Mouse (Mus musculus) MEL (cell line): ENCODE measurements around the gene Dhcr24. TPM values are rescaled to one million over a fixed set of nuclear protein-coding genes. Genes with fewer than 3 reads are reported as not detected.

Source experiments
- DNase-seq: peaks from one replicate; pipeline ENCODE4 v3.0.0; 2011; ENCODE audit warnings: low read depth, low spot score
- H3K27ac ChIP-seq: 2 replicates; pipeline ENCODE4 v1.5.1; 2012; ENCODE audit warnings: low read depth, mild to moderate bottlenecking, control low read depth, low read length, moderate library complexity; ENCODE audit not compliant: control insufficient read depth
- H3K27me3 ChIP-seq, 2 experiments: fragments of 150-350 bp in 1 of 2; sonication (generic) in 1 of 2; 2 replicates each; pipeline ENCODE4 v1.6.1; 2012; ENCODE audit warnings: low read length in 2 of 2, mild to moderate bottlenecking in 2 of 2, improper control_type of control experiment in 1 of 2, moderate library complexity in 1 of 2; ENCODE audit not compliant: insufficient read depth in 2 of 2, control insufficient read depth in 1 of 2
- H3K36me3 ChIP-seq, 2 experiments: 2 replicates each; pipeline ENCODE4 v1.6.1; 2012 to 2014; ENCODE audit warnings: low read length in 2 of 2, improper control_type of control experiment in 1 of 2, inconsistent platforms in 1 of 2, mild to moderate bottlenecking in 1 of 2; ENCODE audit not compliant: insufficient read depth in 2 of 2, control insufficient read depth in 1 of 2
- H3K4me1 ChIP-seq, 2 experiments: fragments of 150-350 bp in 1 of 2; sonication (generic) in 1 of 2; 2 replicates each; pipeline ENCODE4 v1.6.1; 2012; ENCODE audit warnings: low read length in 2 of 2, improper control_type of control experiment in 1 of 2, mild to moderate bottlenecking in 1 of 2; ENCODE audit not compliant: insufficient read depth in 2 of 2, control insufficient read depth in 1 of 2
- H3K4me3 ChIP-seq, 2 experiments: fragments of 150-350 bp in 1 of 2; sonication (generic) in 1 of 2; 2 replicates each; pipeline ENCODE4 v1.5.1; 2012; ENCODE audit warnings: low read depth in 2 of 2, low read length in 2 of 2, mild to moderate bottlenecking in 2 of 2, moderate library complexity in 2 of 2, control low read depth in 1 of 2, improper control_type of control experiment in 1 of 2; ENCODE audit not compliant: control insufficient read depth in 1 of 2, insufficient read depth in 1 of 2
- H3K79me2 ChIP-seq: 2 replicates; pipeline ENCODE4 v1.6.1; 2012; ENCODE audit warnings: mild to moderate bottlenecking, low read length, moderate library complexity; ENCODE audit not compliant: control insufficient read depth, poor library complexity, insufficient read depth
- H3K9ac ChIP-seq: 2 replicates; pipeline ENCODE4 v1.6.1; 2012; ENCODE audit warnings: low read depth, mild to moderate bottlenecking, control low read depth, low read length, moderate library complexity; ENCODE audit not compliant: control insufficient read depth, poor library complexity, severe bottlenecking
- H3K9me3 ChIP-seq: fragments of 150-350 bp; sonication (generic); replicated peaks from 2 replicates; pipeline ENCODE4 v1.6.1; 2012; ENCODE audit warnings: mild to moderate bottlenecking, low read length, improper control_type of control experiment, moderate library complexity; ENCODE audit not compliant: insufficient read depth
- BHLHE40 ChIP-seq: IDR thresholded peaks from 2 replicates; pipeline ENCODE4 v1.6.1; 2012; ENCODE audit warnings: low read depth, mild to moderate bottlenecking, inconsistent platforms, low read length, improper control_type of control experiment, borderline replicate concordance
- CTCF ChIP-seq, 3 experiments: IDR thresholded peaks in 2 of 3; conservative IDR thresholded peaks in 1 of 3; 2 replicates each; pipeline ENCODE4 v1.5.1; 2011 to 2012; ENCODE audit warnings: low read length in 3 of 3, low read depth in 2 of 3, mild to moderate bottlenecking in 2 of 3, improper control_type of control experiment in 1 of 3, inconsistent platforms in 1 of 3, mixed read lengths in 1 of 3, moderate library complexity in 1 of 3; ENCODE audit not compliant: control insufficient read depth in 1 of 3, insufficient read depth in 1 of 3, poor library complexity in 1 of 3, severe bottlenecking in 1 of 3
- E2F4 ChIP-seq: IDR thresholded peaks from 2 replicates; pipeline ENCODE4 v1.6.1; 2011; ENCODE audit warnings: low read depth, low read length, improper control_type of control experiment, borderline replicate concordance
- ELF1 ChIP-seq: IDR thresholded peaks from 2 replicates; pipeline ENCODE4 v1.6.1; 2014; ENCODE audit warnings: low read depth, mild to moderate bottlenecking, inconsistent platforms, low read length, improper control_type of control experiment, moderate library complexity
- EP300 ChIP-seq, 2 experiments: IDR thresholded peaks; 2 replicates each; pipeline ENCODE4 v1.6.1; 2011; ENCODE audit warnings: improper control_type of control experiment in 2 of 2, low read length in 2 of 2, low read depth in 1 of 2, mild to moderate bottlenecking in 1 of 2
- ETS1 ChIP-seq: IDR thresholded peaks from 2 replicates; pipeline ENCODE4 v1.6.1; 2012; ENCODE audit warnings: low read depth, mild to moderate bottlenecking, inconsistent platforms, low read length, improper control_type of control experiment, moderate library complexity
- GABPA ChIP-seq: IDR thresholded peaks from 2 replicates; pipeline ENCODE4 v1.6.1; 2012; ENCODE audit warnings: low read depth, mild to moderate bottlenecking, inconsistent platforms, low read length, improper control_type of control experiment, moderate library complexity
- GATA1 ChIP-seq: IDR thresholded peaks from 2 replicates; pipeline ENCODE4 v1.6.1; 2011; ENCODE audit warnings: low read depth, low read length, improper control_type of control experiment
- HCFC1 ChIP-seq: IDR thresholded peaks from 2 replicates; pipeline ENCODE4 v1.6.1; 2012; ENCODE audit warnings: low read depth, mild to moderate bottlenecking, inconsistent platforms, low read length, improper control_type of control experiment, moderate library complexity
- JUND ChIP-seq: IDR thresholded peaks from 2 replicates; pipeline ENCODE4 v1.6.1; 2011; ENCODE audit warnings: low read depth, mild to moderate bottlenecking, improper control_type of control experiment, low read length
- KAT2A ChIP-seq: conservative IDR thresholded peaks from 2 replicates; pipeline ENCODE4 v1.6.1; 2012; ENCODE audit warnings: low read depth, low read length, improper control_type of control experiment, inconsistent platforms
- MAFK ChIP-seq: IDR thresholded peaks from 2 replicates; pipeline ENCODE4 v1.6.1; 2011; ENCODE audit warnings: low read depth, mild to moderate bottlenecking, low read length, improper control_type of control experiment, borderline replicate concordance
- MAX ChIP-seq: IDR thresholded peaks from 2 replicates; pipeline ENCODE4 v1.6.1; 2011; ENCODE audit warnings: low read length, improper control_type of control experiment
- MAZ ChIP-seq: IDR thresholded peaks from 2 replicates; pipeline ENCODE4 v1.6.1; 2012; ENCODE audit warnings: low read depth, mild to moderate bottlenecking, inconsistent platforms, low read length, improper control_type of control experiment
- MEF2A ChIP-seq: IDR thresholded peaks from 2 replicates; pipeline ENCODE4 v1.6.1; 2014; ENCODE audit warnings: low read depth, mild to moderate bottlenecking, inconsistent platforms, low read length, improper control_type of control experiment; ENCODE audit not compliant: poor library complexity, insufficient replicate concordance, severe bottlenecking; ENCODE audit errors: extremely low read depth
- MXI1 ChIP-seq: IDR thresholded peaks from 2 replicates; pipeline ENCODE4 v1.6.1; 2011; ENCODE audit warnings: mild to moderate bottlenecking, low read depth, low read length, improper control_type of control experiment
- MYB ChIP-seq: IDR thresholded peaks from 2 replicates; pipeline ENCODE4 v1.6.1; 2011; ENCODE audit warnings: mild to moderate bottlenecking, low read depth, low read length, improper control_type of control experiment
- MYC ChIP-seq: IDR thresholded peaks from 2 replicates; pipeline ENCODE4 v1.6.1; 2011; ENCODE audit warnings: low read depth, mild to moderate bottlenecking, low read length, improper control_type of control experiment, moderate library complexity
- NELFE ChIP-seq: IDR thresholded peaks from 2 replicates; pipeline ENCODE4 v1.6.1; 2011; ENCODE audit warnings: low read depth, low read length, improper control_type of control experiment
- NRF1 ChIP-seq: IDR thresholded peaks from 2 replicates; pipeline ENCODE4 v1.6.1; 2014; ENCODE audit warnings: low read depth, mild to moderate bottlenecking, inconsistent platforms, low read length, improper control_type of control experiment, moderate library complexity; ENCODE audit not compliant: poor library complexity, insufficient read depth, severe bottlenecking
- POLR2A ChIP-seq, 2 experiments: IDR thresholded peaks; 2 replicates each; pipeline ENCODE4 v1.6.1; 2011 to 2012; ENCODE audit warnings: low read length in 2 of 2, mild to moderate bottlenecking in 2 of 2, control low read depth in 1 of 2, improper control_type of control experiment in 1 of 2, low read depth in 1 of 2, moderate library complexity in 1 of 2; ENCODE audit not compliant: control insufficient read depth in 1 of 2, insufficient read depth in 1 of 2, poor library complexity in 1 of 2
- POLR2AphosphoS2 ChIP-seq: IDR thresholded peaks from 2 replicates; pipeline ENCODE4 v1.6.1; 2011; ENCODE audit warnings: low read length, improper control_type of control experiment
- POLR2AphosphoS5 ChIP-seq: IDR thresholded peaks from 2 replicates; pipeline ENCODE4 v1.6.1; 2012; ENCODE audit warnings: low read depth, borderline replicate concordance, mild to moderate bottlenecking, inconsistent platforms, low read length, moderate library complexity, mixed read lengths
- RAD21 ChIP-seq: IDR thresholded peaks from 2 replicates; pipeline ENCODE4 v1.6.1; 2011; ENCODE audit warnings: mild to moderate bottlenecking, low read depth, low read length, improper control_type of control experiment
- RCOR1 ChIP-seq: IDR thresholded peaks from 2 replicates; pipeline ENCODE4 v1.6.1; 2012; ENCODE audit warnings: low read depth, mild to moderate bottlenecking, inconsistent platforms, low read length, improper control_type of control experiment
- SIN3A ChIP-seq: IDR thresholded peaks from 2 replicates; pipeline ENCODE4 v1.6.1; 2012; ENCODE audit warnings: low read length, improper control_type of control experiment, inconsistent platforms
- SMC3 ChIP-seq: IDR thresholded peaks from 2 replicates; pipeline ENCODE4 v1.6.1; 2011; ENCODE audit warnings: low read depth, low read length, improper control_type of control experiment
- TBP ChIP-seq: IDR thresholded peaks from 2 replicates; pipeline ENCODE4 v1.8.0; 2011; ENCODE audit warnings: low read depth, low read length, improper control_type of control experiment
- TCF12 ChIP-seq: IDR thresholded peaks from 2 replicates; pipeline ENCODE4 v1.6.1; 2014; ENCODE audit warnings: low read depth, mild to moderate bottlenecking, inconsistent platforms, low read length, improper control_type of control experiment, moderate library complexity
- UBTF ChIP-seq: IDR thresholded peaks from 2 replicates; pipeline ENCODE4 v1.6.1; 2012; ENCODE audit warnings: low read depth, mild to moderate bottlenecking, inconsistent platforms, low read length, improper control_type of control experiment, moderate library complexity, borderline replicate concordance; ENCODE audit not compliant: insufficient read depth
- USF2 ChIP-seq, 2 experiments: IDR thresholded peaks; 2 replicates each; pipeline ENCODE4 v1.6.1; 2011 to 2012; ENCODE audit warnings: improper control_type of control experiment in 2 of 2, low read length in 2 of 2, borderline replicate concordance in 1 of 2, inconsistent platforms in 1 of 2, low read depth in 1 of 2, mild to moderate bottlenecking in 1 of 2; ENCODE audit not compliant: insufficient read depth in 1 of 2
- ZC3H11A ChIP-seq: IDR thresholded peaks from 2 replicates; pipeline ENCODE4 v1.6.1; 2012; ENCODE audit warnings: low read depth, mild to moderate bottlenecking, inconsistent platforms, low read length, improper control_type of control experiment
- ZKSCAN1 ChIP-seq: IDR thresholded peaks from 2 replicates; pipeline ENCODE4 v1.6.1; 2012; ENCODE audit warnings: low read depth, mild to moderate bottlenecking, inconsistent platforms, low read length, improper control_type of control experiment, moderate library complexity
- ZMIZ1 ChIP-seq: IDR thresholded peaks from 2 replicates; pipeline ENCODE4 v1.6.1; 2012; ENCODE audit warnings: low read depth, mild to moderate bottlenecking, inconsistent platforms, low read length, improper control_type of control experiment, moderate library complexity
- ZNF384 ChIP-seq: IDR thresholded peaks from 2 replicates; pipeline ENCODE4 v1.6.1; 2012; ENCODE audit warnings: low read depth, mild to moderate bottlenecking, inconsistent platforms, low read length, improper control_type of control experiment
- polyA plus RNA-seq, 2 experiments: library from polyadenylated mRNA; stranded (reverse) in 1 of 2; unstranded in 1 of 2; fragments of >175 nt in 1 of 2; fragments of >200 nt in 1 of 2; gene quantifications; 2 replicates each; pipeline versions ENCODE4 v1.2.1 to v1.2.4; 2012; ENCODE audit warnings: low replicate concordance in 2 of 2, low read depth in 1 of 2; ENCODE audit not compliant: insufficient read length in 2 of 2, insufficient read depth in 1 of 2, missing spikeins in 1 of 2
- total RNA-seq: library from RNA; depleted of rRNA; stranded (reverse); fragments of 300-350 nt; gene quantifications from 2 replicates; pipeline ENCODE4 v1.2.3, GENCODE M21; 2012

Dhcr24 gene
- total and polyA plus RNA-seq, 3 experiments, result 39.2 to 63.0 TPM; not detected in 1

DNA sequence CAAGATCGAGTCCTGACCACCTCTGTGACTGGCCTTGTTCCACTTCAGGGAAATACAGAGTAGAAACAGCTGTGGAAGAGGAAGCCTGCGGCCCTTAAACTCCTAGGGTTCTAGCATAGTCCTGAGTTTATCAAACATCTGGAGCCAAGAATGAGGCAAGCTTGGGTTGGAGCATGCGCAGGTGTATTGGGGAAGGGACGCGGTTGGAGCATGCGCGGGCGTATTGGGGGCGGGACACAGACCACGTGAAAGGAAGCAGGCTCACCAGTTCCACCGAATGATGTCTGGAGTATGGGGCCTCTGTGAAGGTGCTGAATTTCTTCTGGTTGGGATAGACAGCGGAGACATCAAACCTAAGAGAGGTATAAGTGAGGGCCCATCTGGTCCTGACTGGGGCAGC lies 54.8 kb downstream of the Dhcr24 start (continued):
- TF ChIP-seq RAD21 (no peak), EP300 (IDR thresholded peaks at IDR 0.05; ENCODE audit: low read depth in 1 of 2, low read length in 2 of 2) (no peak), ZKSCAN1 (no peak), POLR2AphosphoS2 (peak; percentile 94), NRF1 (peak; percentile 99; the same call in 1 of the 2 replicates)
- TF ChIP-seq, all 39 proteins: peak for 18

DNA sequence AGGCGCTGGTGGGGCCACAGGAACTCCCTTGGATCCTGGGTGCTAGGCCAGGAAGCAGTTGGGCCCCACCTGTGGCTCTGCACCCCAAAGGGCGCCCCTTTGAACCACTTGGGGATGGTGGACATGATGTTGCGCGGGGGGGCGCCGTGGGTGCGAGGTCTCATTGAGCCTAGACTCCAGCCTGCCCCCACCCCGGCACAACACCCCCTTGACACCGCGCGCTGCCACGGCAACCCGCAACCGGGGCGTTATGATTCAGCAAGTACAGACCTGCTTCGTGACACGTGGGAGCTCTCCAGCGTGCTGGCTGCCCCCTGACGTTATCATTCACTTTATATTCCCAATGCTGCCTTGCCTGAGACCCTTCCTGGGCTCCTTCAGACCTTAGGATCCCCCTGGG lies 56.2 kb downstream of the Dhcr24 start, which contains the start of gene Lexm:
Gene Lexm, minus strand, starts transcription at position 186 of the 400 bp plus-strand sequence.
- H3K27me3 ChIP-seq, result no peaks in the 10 kb centered on the region
- peak within 1 kb of the TSS; percentile 66 for H3K27ac ChIP-seq
- peak within 1 kb of the TSS; percentile 77 for H3K9ac ChIP-seq
- TF ChIP-seq MYB (no peak), GATA1 (no peak), E2F4 (no peak), ELF1 (no peak), JUND (no peak), TBP (no peak), ZC3H11A (no peak), CTCF (IDR thresholded peaks at IDR 0.05 in 2 of 3, conservative IDR thresholded peaks at IDR 0.05 in 1 of 3; ENCODE audit: control insufficient read depth in 1 of 3, insufficient read depth in 1 of 3, low read depth in 2 of 3, low read length in 3 of 3, poor library complexity in 1 of 3, severe bottlenecking in 1 of 3) (no peak), HCFC1 (no peak), SIN3A (peak; percentile 100), SMC3 (no peak), MAFK (no peak), UBTF (no peak), MAX (peak; percentile 98), ZMIZ1 (no peak), ZNF384 (no peak), RCOR1 (no peak), ZKSCAN1 (no peak), USF2 (IDR thresholded peaks at IDR 0.05; ENCODE audit: borderline replicate concordance in 1 of 2, insufficient read depth in 1 of 2, low read depth in 1 of 2, low read length in 2 of 2) (no peak), KAT2A (no peak), POLR2AphosphoS2 (no peak), BHLHE40 (no peak), MXI1 (peak; percentile 100), TCF12 (no peak; the same call in 1 of the 2 replicates), MYC (peak; percentile 84; the same call in 1 of the 2 replicates), POLR2AphosphoS5 (no peak), MEF2A (no peak), POLR2A (IDR thresholded peaks at IDR 0.05; ENCODE audit: control insufficient read depth in 1 of 2, insufficient read depth in 1 of 2, low read depth in 1 of 2, low read length in 2 of 2, poor library complexity in 1 of 2) (no peak), ETS1 (0 out of 2 replicates have a peak, but pooled peaks have one; percentile 27), EP300 (IDR thresholded peaks at IDR 0.05; ENCODE audit: low read depth in 1 of 2, low read length in 2 of 2) (peak in 1 of 2 experiments; percentile 16; a peak in 1 of 4 replicates), MAZ (no peak), NELFE (no peak), GABPA (peak; percentile 45; the same call in 1 of the 2 replicates)

More for the DNA sequence above, 56.2 kb downstream of the Dhcr24 start, which contains the start of gene Lexm:
- Histone ChIP-seq H3K79me2 (peaks cover 10% of the 10 kb centered on the region), H3K9me3 (no peaks in the 10 kb centered on the region), H3K4me3 (peak within 1 kb of the TSS; percentile 64 to 67), H3K36me3 (peaks cover 0 to 4% of the 10 kb centered on the region in 2 experiments; a peak in 2 of 4 replicates), H3K4me1 (peaks cover 0 to 7% of the 10 kb centered on the region in 2 experiments; a peak in 1 of 4 replicates)
- DNase-seq, result peak; percentile 80
